Mouse (Mus musculus) stomach, postnatal 0 days (tissue): Measurements from ENCODE around the gene Pabpn1l. TPM values are rescaled to one million over a fixed set of nuclear protein-coding genes. Genes with fewer than 3 reads are reported as not detected.

Experiments
- ATAC-seq: fragments of 200-750 bp; cut with Nextera tagmentation; 2 replicates; pipeline ENCODE4 v1.8.0; 2017; ENCODE audit not compliant: low FRiP score, low TSS enrichment
- DNase-seq: peaks from one replicate; pipeline ENCODE4 v3.0.0-alpha.2; 2016; ENCODE audit warnings: low spot score
- H3K27ac ChIP-seq: fragments of 300-500 bp; sonication (generic); replicated peaks from 2 replicates; pipeline ENCODE4 v1.5.1; 2014; ENCODE audit warnings: mild to moderate bottlenecking, control low read depth
- H3K27me3 ChIP-seq: fragments of 300-500 bp; sonication (generic); 2 replicates; pipeline ENCODE4 v1.6.1; 2014; ENCODE audit warnings: low read length; ENCODE audit not compliant: control insufficient read depth, insufficient read depth
- H3K36me3 ChIP-seq: fragments of 300-500 bp; sonication (generic); 2 replicates; pipeline ENCODE4 v1.6.1; 2014; ENCODE audit warnings: low read length, mixed read lengths; ENCODE audit not compliant: control insufficient read depth, insufficient read depth
- H3K4me1 ChIP-seq: fragments of 300-500 bp; sonication (generic); replicated peaks from 2 replicates; pipeline ENCODE4 v1.6.1; 2014; ENCODE audit warnings: antibody characterized with exemption; ENCODE audit not compliant: control insufficient read depth, insufficient read depth
- H3K4me2 ChIP-seq: fragments of 300-500 bp; sonication (generic); replicated peaks from 2 replicates; pipeline ENCODE4 v1.6.1; 2014; ENCODE audit warnings: low read depth, mild to moderate bottlenecking, control low read depth, moderate library complexity
- H3K4me3 ChIP-seq: fragments of 300-500 bp; sonication (generic); 2 replicates; pipeline ENCODE4 v1.5.1; 2014; ENCODE audit warnings: low read depth, low read length, control low read depth
- H3K9ac ChIP-seq: fragments of 300-500 bp; sonication (generic); 2 replicates; pipeline ENCODE4 v1.6.1; 2014; ENCODE audit warnings: mild to moderate bottlenecking, low read length, control low read depth, mixed read lengths
- H3K9me3 ChIP-seq: fragments of 300-500 bp; sonication (generic); 2 replicates; pipeline ENCODE4 v1.6.1; 2016; ENCODE audit warnings: low read length; ENCODE audit not compliant: control insufficient read depth
- CTCF ChIP-seq: IDR thresholded peaks from 2 replicates; pipeline ENCODE4 v1.5.1; 2016; ENCODE audit warnings: antibody characterized with exemption, low read depth, mild to moderate bottlenecking, moderate library complexity
- EP300 ChIP-seq: optimal IDR thresholded peaks from 2 replicates; pipeline ENCODE3; 2016; ENCODE audit warnings: antibody characterized with exemption
- WGBS: fragments of 180-500 bp; shearing (Covaris S2); extraction: QIAGEN DNeasy Blood & Tissue Kit; methylation state at CpG from one replicate; pipeline ENCODE4 v1.1.7; 2014; 5-methylcytosine and 5-hydroxymethylcytosine counted together
- polyA plus RNA-seq: library from polyadenylated mRNA; unstranded; fragments of >200 nt; fragmentation: Nextera tagmentation; extraction: Ambion mirVana; gene quantifications from 2 replicates; pipeline ENCODE4 v1.2.1, GENCODE M21; 2015

The Pabpn1l gene
- polyA plus RNA-seq, 1 experiment from 2014 or later: 0.08 TPM

- no peaks in the 10 kb centered on the region for H3K36me3 ChIP-seq
- no peak overlapping the region for H3K9ac ChIP-seq
- ATAC-seq (no peak), DNase-seq (no peak)
- TF ChIP-seq EP300 (no peak), CTCF (no peak)
- 86% methylated on average over 16 of the region's 16 CpGs for WGBS
- no peaks in the 10 kb centered on the region for H3K4me1 ChIP-seq
- no peak overlapping the region for H3K27ac ChIP-seq
- H3K4me3 ChIP-seq: no peak overlapping the region
- H3K4me2 ChIP-seq: no peak overlapping the region
- H3K9me3 ChIP-seq: no peaks in the 10 kb centered on the region
- no peaks in the 10 kb centered on the region for H3K27me3 ChIP-seq
Measured at GRCm38 (mm10) chr8:122646337-122646736, 23.8 kb upstream of the Pabpn1l start.

GRCm38 (mm10) chr8:122644175-122644954 is 21.8 kb upstream of the Pabpn1l start:
- no peak overlapping the region for H3K4me3 ChIP-seq
- no peak overlapping the region for H3K9ac ChIP-seq
- WGBS: 76% methylated on average over 6 of the region's 6 CpGs
- H3K4me2 ChIP-seq: no peak overlapping the region
- no peaks in the 10 kb centered on the region for H3K36me3 ChIP-seq
- ATAC-seq (no peak), DNase-seq (no peak)
- no peaks in the 10 kb centered on the region for H3K9me3 ChIP-seq
- no peaks in the 10 kb centered on the region for H3K27me3 ChIP-seq
- H3K27ac ChIP-seq: no peak overlapping the region
- peaks cover 7% of the 10 kb centered on the region for H3K4me1 ChIP-seq
- TF ChIP-seq EP300 (no peak), CTCF (no peak)

GRCm38 (mm10) chr8:122642071-122642470 is 19.5 kb upstream of the Pabpn1l start:
- 52% methylated on average over 9 of the region's 9 CpGs for WGBS
- H3K4me2 ChIP-seq: no peak overlapping the region
- TF ChIP-seq EP300 (no peak), CTCF (no peak)
- no peak; the same call in 1 of the 2 replicates for ATAC-seq
- no peak overlapping the region for H3K27ac ChIP-seq
- peaks cover 2% of the 10 kb centered on the region; the same call in 1 of the 2 replicates for H3K36me3 ChIP-seq
- H3K4me1 ChIP-seq: peaks cover 7% of the 10 kb centered on the region
- H3K27me3 ChIP-seq: no peaks in the 10 kb centered on the region
- DNase-seq: peak; percentile 34
- H3K9ac ChIP-seq: no peak overlapping the region
- H3K9me3 ChIP-seq: no peaks in the 10 kb centered on the region
- H3K4me3 ChIP-seq: no peak overlapping the region

GRCm38 (mm10) chr8:122641406-122641805 is 18.9 kb upstream of the Pabpn1l start:
- no peaks in the 10 kb centered on the region for H3K27me3 ChIP-seq
- no peak for DNase-seq
- no peak for ATAC-seq
- peaks cover 7% of the 10 kb centered on the region for H3K4me1 ChIP-seq
- no peak overlapping the region for H3K27ac ChIP-seq
- H3K9ac ChIP-seq: no peak overlapping the region
- H3K9me3 ChIP-seq: no peaks in the 10 kb centered on the region
- H3K36me3 ChIP-seq: peaks cover 2% of the 10 kb centered on the region; the same call in 1 of the 2 replicates
- WGBS: 62% methylated on average over 15 of the region's 15 CpGs
- H3K4me3 ChIP-seq: no peak overlapping the region
- H3K4me2 ChIP-seq: no peak overlapping the region
- TF ChIP-seq EP300 (no peak), CTCF (peak; percentile 17; the same call in 1 of the 2 replicates)

- Histone ChIP-seq H3K4me2 (no peak overlapping the region), H3K36me3 (peaks cover 2% of the 10 kb centered on the region; the same call in 1 of the 2 replicates), H3K27me3 (no peaks in the 10 kb centered on the region), H3K4me1 (peaks cover 7% of the 10 kb centered on the region), H3K4me3 (no peak overlapping the region), H3K9me3 (no peaks in the 10 kb centered on the region), H3K9ac (no peak overlapping the region), H3K27ac (no peak overlapping the region)
- TF ChIP-seq CTCF (no peak), EP300 (no peak)
- 68% methylated on average over 4 of the region's 4 CpGs for WGBS
- ATAC-seq (no peak), DNase-seq (no peak)
Measured at GRCm38 (mm10) chr8:122640825-122641224, 18.3 kb upstream of the Pabpn1l start.

GRCm38 (mm10) chr8:122639521-122640248 is 17.1 kb upstream of the Pabpn1l start:
- no peak overlapping the region for H3K4me2 ChIP-seq
- ATAC-seq (no peak; the same call in 1 of the 2 replicates), DNase-seq (peak; percentile 36)
- peak overlapping the region; percentile 56; the same call in 1 of the 2 replicates for H3K27ac ChIP-seq
- peaks cover 7% of the 10 kb centered on the region for H3K4me1 ChIP-seq
- no peak overlapping the region for H3K4me3 ChIP-seq
- no peak overlapping the region for H3K9ac ChIP-seq
- no peaks in the 10 kb centered on the region for H3K9me3 ChIP-seq
- 21% methylated on average over 16 of the region's 16 CpGs for WGBS
- H3K27me3 ChIP-seq: no peaks in the 10 kb centered on the region
- peaks cover 2% of the 10 kb centered on the region; the same call in 1 of the 2 replicates for H3K36me3 ChIP-seq
- no peak for TF ChIP-seq CTCF
- no peak for TF ChIP-seq EP300
